Mouse (Mus musculus) gastrocnemius, postnatal 10 days (tissue): ENCODE data around the gene Grid1. TPM values are rescaled to one million over a fixed set of nuclear protein-coding genes. Genes with fewer than 3 reads are reported as not detected.

Source experiments
- DNase-seq: peaks from one replicate; pipeline ENCODE4 v3.0.0; 2021; ENCODE audit warnings: mixed read lengths
- total RNA-seq, 2 experiments: library from RNA; stranded (reverse); gene quantifications; 2 replicates each; pipeline ENCODE4 v1.2.3; 2021

The Grid1 gene
- total RNA-seq, 2 experiments from 2014 or later: 0.23 to 0.32 TPM

- no peak for DNase-seq
Observed at GRCm38 (mm10) chr14:35222196-35222595, 402.3 kb downstream of the Grid1 start.

GRCm38 (mm10) chr14:35227581-35227980 is 407.7 kb downstream of the Grid1 start:
- DNase-seq: no peak

GRCm38 (mm10) chr14:35231384-35231783 is 411.5 kb downstream of the Grid1 start:
- no peak for DNase-seq

DNA sequence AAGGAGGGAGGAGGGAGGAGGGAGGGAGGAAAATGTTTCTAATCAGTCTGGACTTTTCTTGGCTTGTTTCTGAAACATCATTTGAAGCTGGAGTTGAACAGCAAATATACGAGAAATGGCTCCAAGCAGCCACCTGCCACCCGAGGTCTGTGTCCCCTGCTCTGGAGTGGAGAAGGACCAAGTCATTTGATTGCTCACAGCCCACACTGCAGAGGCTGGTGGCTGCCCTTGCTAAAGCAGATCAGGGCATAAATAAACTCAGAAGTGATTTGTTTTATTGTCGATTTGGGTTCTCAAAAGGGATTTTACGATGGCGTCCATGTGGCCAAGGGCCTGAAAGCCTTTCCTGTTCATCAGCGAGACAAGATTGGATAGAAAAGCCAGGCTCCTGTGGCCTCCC is 423.0 kb downstream of the Grid1 start:
- no peak for DNase-seq

DNA sequence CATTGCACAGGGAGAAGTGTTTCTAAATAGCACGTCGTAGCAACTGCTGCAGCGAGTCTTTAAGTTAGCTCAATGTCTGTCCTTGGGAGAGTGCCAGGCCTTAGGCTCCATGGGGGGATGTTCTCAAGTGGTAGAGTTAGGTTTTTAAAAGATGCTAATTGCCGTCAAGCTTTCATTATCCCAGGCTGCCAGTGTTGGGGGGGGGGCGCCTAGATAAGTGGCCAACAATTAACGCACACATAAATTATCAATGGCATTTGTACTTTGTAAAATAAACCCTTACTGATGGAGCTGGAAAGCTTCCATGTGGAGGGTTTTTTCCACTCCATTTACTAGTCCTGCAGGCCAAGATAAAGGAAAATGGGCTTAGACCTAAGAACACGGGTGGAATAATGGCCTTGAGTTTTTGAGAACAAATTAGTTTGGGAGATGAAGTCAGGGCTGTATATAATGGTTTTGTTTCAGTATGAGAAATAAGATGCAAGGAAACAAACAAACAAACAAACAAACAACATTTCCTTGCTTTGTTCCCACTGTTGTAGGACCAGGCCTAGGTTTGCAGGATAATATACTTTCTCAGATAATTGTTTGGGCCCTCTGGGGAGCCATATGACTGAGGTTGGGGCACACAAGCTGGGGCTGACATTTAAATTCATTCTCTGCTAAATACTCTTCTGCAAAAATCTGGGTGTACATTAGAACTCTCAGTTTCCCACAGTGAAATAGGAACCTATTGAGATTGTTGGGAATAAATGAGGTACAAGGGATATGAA is 425.1 kb downstream of the Grid1 start:
- DNase-seq: no peak

DNA sequence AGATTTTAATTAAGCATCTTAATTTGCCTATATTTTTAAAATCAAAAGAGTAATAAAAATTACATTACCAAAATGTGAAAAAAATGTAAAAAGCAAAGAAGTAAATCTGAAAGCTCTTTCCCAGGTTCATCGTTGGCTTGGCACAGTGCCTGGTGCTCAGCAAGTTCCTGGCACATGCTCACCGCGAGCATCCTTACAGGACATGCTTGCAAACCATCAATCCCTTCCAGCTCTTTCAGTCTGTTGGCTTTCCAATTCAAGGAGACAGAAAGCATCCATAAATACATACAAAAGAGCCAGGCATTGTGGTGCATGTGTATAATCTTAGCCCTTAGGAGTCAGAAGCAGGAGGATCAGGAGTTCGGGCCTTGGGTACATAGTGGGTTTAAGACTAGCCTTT is 430.5 kb downstream of the Grid1 start:
- no peak for DNase-seq

DNA sequence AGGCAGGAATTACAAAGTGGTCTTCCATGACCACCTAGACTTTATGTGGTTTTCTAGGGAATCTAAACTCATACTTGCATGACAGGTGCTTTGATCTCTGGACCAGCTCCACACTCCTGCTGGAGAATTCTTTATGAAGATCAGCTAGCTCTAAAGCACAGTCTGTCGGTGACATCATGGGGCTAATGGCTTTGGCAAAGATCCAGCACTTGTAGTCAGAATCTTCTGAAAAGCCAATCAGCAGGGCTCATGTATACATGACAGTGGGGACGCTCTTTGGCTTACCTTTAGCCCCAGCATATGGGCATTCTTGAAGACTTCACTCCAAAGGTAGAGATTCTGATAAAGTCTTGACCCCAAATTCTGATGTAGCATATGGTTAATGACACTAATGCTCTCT is 434.6 kb downstream of the Grid1 start:
- no peak for DNase-seq

DNA sequence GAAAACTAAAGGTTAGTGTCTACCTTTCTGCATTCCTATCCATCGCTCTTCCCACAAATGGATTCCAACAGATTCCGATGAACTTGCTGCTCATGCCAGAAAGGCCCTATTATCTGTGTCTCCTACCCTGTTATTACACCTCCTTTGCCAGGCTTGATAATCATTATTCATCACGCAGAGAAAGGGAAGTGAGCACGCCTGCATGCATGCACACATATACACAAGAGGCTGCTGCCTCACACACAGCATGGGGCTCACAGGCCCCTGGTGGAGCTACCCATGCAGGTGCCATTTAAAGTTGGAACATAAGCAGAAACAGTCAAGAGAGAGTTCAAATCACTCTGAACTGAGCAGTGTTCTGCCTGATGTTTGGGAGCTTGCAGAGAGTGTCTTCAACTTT is 450.4 kb downstream of the Grid1 start:
- no peak for DNase-seq

DNA sequence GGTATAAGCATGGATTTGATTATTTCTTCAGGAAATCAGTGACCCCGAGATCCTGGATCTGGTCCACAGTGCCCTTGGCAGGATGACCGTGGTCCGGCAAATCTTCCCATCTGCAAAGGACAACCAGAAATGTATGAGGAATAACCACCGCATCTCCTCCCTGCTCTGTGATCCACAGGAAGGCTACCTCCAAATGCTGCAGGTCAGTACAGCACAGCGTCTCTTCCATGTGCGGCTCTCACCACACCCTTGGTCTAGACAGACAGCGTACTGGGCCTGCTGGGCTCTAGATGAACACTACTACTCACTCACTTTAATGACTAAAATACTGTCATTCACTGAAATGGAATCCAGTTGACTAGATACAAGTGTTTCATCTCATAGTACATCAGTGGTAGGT is 489.3 kb downstream of the Grid1 start:
- DNase-seq: no peak

- no peak for DNase-seq
Observed at GRCm38 (mm10) chr14:35313380-35314299, 493.7 kb downstream of the Grid1 start.

DNA sequence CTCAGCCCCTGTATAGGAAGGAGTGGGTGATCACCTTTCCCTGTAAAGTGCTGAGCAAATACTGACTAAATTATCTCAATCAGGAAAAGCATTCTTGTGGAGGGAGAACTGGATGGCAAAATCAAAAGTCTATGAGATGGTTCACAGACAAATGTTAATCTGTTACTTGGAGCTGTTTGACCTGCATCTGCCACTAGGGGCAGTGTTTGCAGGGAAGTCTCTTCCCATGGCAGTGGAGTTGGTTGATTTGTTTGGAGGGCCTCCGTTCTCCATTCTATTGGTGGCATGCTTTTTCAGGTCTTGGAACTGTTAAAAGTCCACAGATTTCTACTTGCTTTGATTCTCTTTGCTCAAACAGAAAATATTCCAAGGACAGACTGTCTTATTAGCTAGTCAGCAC is 506.4 kb downstream of the Grid1 start:
- DNase-seq: peak; percentile 7

- no peak for DNase-seq
Observed at GRCm38 (mm10) chr14:35336561-35336960, 516.7 kb downstream of the Grid1 start.

DNA sequence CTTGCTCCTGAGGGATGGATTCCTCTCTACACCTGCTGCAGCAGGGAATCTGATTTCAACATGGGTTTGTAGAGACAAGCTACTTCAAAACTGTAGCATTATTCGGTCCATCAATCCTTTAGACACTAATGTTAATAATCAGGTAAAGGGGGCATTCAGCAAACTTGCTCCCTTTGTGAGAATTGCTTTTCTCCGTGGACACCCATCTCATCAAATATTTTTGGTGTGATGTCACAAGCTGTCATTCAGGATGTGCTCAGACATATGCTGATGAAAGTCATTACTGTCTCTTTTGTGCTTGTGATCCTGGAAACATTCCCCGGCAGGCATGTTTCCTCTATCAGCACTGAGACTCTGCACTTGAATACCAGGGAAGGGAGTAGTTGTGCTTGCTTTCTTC is 536.1 kb downstream of the Grid1 start:
- DNase-seq: no peak

- DNase-seq: no peak
Observed at GRCm38 (mm10) chr14:35356480-35357085, 536.7 kb downstream of the Grid1 start.

- peak; percentile 57 for DNase-seq
Observed at GRCm38 (mm10) chr14:35358136-35358821, 538.4 kb downstream of the Grid1 start.

GRCm38 (mm10) chr14:35365177-35365944 is 545.5 kb downstream of the Grid1 start:
- DNase-seq: no peak

GRCm38 (mm10) chr14:35374374-35374773 is 554.5 kb downstream of the Grid1 start:
- no peak for DNase-seq

GRCm38 (mm10) chr14:35393591-35393990 is 573.7 kb downstream of the Grid1 start:
- no peak for DNase-seq

DNA sequence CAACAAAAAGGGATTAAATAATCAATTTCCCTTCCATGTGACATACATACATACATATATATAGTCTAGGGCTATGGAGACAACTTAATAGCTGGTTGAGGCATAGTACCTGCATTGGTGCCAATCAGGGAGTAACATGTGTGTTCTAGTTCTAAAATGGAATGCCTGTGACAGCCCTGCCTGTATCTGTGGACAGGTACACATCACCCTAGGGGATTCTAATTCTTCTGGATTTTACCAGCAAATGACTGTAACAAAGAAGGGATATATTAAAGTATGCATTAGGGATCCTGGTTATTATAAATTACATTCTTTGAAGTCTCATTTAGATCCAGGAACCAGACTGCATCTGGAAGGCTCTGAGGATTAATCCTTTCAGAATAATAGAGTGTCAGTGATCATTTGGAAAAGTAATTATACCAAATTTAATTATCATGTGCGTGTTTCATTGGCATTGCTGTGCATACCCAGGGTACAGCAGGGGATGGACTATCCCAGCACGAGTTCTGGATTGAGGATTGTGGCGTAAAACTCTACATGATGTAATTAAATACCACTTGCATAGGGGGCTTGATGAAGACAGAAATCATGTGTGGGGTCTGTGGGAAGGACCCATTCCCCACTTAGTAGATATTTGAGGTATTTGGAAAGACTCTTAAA is 584.5 kb downstream of the Grid1 start:
- no peak for DNase-seq

GRCm38 (mm10) chr14:35430259-35430658 is 610.4 kb downstream of the Grid1 start:
- no peak for DNase-seq

DNA sequence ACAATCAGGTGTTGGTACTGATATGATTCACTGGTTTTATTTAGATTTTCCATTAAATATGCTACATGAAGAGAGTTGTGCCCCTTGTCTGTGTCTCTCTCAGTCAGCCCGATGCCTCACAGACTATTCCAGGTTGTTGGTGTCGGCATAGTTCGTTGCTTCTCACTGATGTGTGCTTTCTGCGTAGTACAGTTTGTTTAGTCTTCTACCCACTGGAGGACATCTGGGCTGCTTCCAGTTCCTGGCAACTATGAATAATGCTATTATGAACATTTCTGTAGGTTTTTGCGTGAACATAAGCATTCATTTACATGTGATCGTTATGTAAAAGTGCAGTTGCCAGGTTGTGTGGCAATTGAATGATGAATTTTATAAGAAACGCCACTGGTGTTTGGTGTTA is 633.8 kb downstream of the Grid1 start:
- no peak for DNase-seq
